Mouse (Mus musculus): ENCODE data around the gene Rilp.
A peak's percentile ranks its signal among the peaks of the same experiment; 100 is the strongest.

Rilp gene

GRCm38 (mm10) chr11:75559870-75560504 lies 50.1 kb downstream of the Rilp start:
- DNase-seq (ENCODE audit: low spot score), result no peak

DNA sequence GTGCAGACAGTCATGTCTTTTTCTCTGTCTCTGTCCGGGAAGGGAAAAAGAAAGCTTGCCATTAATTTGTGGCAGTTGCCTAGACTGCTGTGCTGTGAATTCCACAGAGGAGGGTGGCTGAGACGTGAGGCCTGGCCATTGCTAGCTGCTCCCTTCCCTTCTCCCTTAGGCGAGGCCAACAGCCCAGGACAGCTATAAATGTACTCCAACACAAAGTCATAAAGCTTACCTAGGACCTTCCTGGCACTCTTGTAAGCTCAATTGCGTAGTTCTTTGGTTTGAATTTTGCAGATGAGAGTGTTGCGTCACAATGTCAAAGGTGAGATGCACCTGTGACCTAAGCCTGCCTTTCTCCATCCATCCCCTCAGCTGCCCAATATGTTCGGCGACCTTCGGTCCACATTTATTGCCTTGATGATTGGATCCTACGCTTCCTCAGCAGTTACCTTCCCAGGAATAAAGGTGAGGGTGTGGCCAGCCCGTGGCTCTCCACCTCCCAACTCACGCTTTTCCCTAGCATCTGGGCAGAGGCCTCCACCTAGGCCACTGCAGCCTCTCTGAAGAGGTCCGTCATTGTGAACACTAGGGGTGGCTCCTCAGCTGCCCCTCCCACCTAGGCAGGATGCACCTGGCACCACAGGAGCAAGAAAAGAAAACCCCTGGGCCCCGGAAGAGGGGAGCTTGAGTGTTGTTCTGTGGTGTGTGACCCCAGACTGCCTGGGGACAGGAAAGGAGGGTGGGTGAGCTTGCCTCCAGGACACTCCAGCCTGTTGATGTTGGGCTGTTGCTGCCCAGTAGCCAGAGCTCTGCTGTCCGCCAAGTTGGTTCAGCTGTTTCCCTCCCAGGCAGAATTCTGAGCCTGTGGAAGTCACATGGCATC lies 50.9 kb downstream of the Rilp start:
- peak; percentile 34 for DNase-seq (ENCODE audit: low spot score)

GRCm38 (mm10) chr11:75561410-75561791 lies 51.5 kb downstream of the Rilp start:
- DNase-seq (ENCODE audit: low spot score), result no peak

Measured in spleen, adult 12 weeks (tissue).